Mouse (Mus musculus) kidney, postnatal 10 days (tissue): ENCODE data around the gene Glra1.

ENCODE experiments used
- DNase-seq: peaks from one replicate; pipeline ENCODE4 v3.0.0; 2021; ENCODE audit warnings: mixed read lengths

Glra1 gene

GRCm38 (mm10) chr11:55511374-55511773 is 96.6 kb downstream of the Glra1 start:
- DNase-seq = peak; percentile 20

- DNase-seq = no peak
Observed at GRCm38 (mm10) chr11:55505485-55505884, 102.5 kb downstream of the Glra1 start.

- no peak for DNase-seq
Observed at GRCm38 (mm10) chr11:55502886-55503285, 105.1 kb downstream of the Glra1 start.

- no peak for DNase-seq
Observed at GRCm38 (mm10) chr11:55501955-55502531, 106.0 kb downstream of the Glra1 start.

- DNase-seq = peak; percentile 62
Observed at GRCm38 (mm10) chr11:55497885-55498284, 110.1 kb downstream of the Glra1 start.

GRCm38 (mm10) chr11:55496158-55496557 is 111.8 kb downstream of the Glra1 start:
- DNase-seq = no peak

- DNase-seq = no peak
Observed at GRCm38 (mm10) chr11:55485443-55485842, 122.6 kb downstream of the Glra1 start.

GRCm38 (mm10) chr11:55473219-55473618 is 134.8 kb downstream of the Glra1 start:
- no peak for DNase-seq

- DNase-seq = no peak
Observed at GRCm38 (mm10) chr11:55471467-55471866, 136.5 kb downstream of the Glra1 start.

GRCm38 (mm10) chr11:55470761-55471160 is 137.2 kb downstream of the Glra1 start:
- peak; percentile 25 for DNase-seq

- peak; percentile 62 for DNase-seq
Observed at GRCm38 (mm10) chr11:55469923-55470691, 137.9 kb downstream of the Glra1 start.

- DNase-seq = peak; percentile 99
Observed at GRCm38 (mm10) chr11:55469048-55469843, 138.8 kb downstream of the Glra1 start, which contains the start of gene G3bp1. TSS of gene G3bp1 (plus strand) at chr11:55469685.

GRCm38 (mm10) chr11:55468611-55469047 is 139.4 kb downstream of the Glra1 start:
- no peak for DNase-seq

GRCm38 (mm10) chr11:55468012-55468411 is 140.0 kb downstream of the Glra1 start:
- peak; percentile 84 for DNase-seq

GRCm38 (mm10) chr11:55465177-55465576 is 142.8 kb downstream of the Glra1 start:
- peak; percentile 43 for DNase-seq

- DNase-seq = no peak
Observed at GRCm38 (mm10) chr11:55464707-55465106, 143.3 kb downstream of the Glra1 start.
